Mouse (Mus musculus) hindbrain, embryonic 14.5 days (tissue): ENCODE measurements at regions not wholly inside any gene's neighbourhood (a gene's known extent, or its start where the extent isn't known, plus 50 kb on each side); places are given as distances from the start of the nearest gene placed in this dataset.

Experiments
- ATAC-seq: fragments of 200-750 bp; cut with Nextera tagmentation; 2 replicates; pipeline ENCODE4 v1.8.0; 2017; ENCODE audit warnings: moderate number of reproducible peaks, mild to moderate bottlenecking, moderate TSS enrichment, moderate library complexity; ENCODE audit not compliant: low FRiP score
- DNase-seq: peaks from one replicate; pipeline ENCODE4 v3.0.0-alpha.2; 2015; ENCODE audit warnings: low spot score
- H3K27ac ChIP-seq: fragments of 300-500 bp; sonication (generic); 2 replicates; pipeline ENCODE4 v1.5.1; 2014; ENCODE audit warnings: mild to moderate bottlenecking, moderate library complexity
- H3K27me3 ChIP-seq: fragments of 300-500 bp; sonication (generic); 2 replicates; pipeline ENCODE4 v1.6.1; 2014; ENCODE audit warnings: mild to moderate bottlenecking, low read length, mixed read lengths; ENCODE audit not compliant: control insufficient read depth, insufficient read depth
- H3K36me3 ChIP-seq: fragments of 300-500 bp; sonication (generic); replicated peaks from 2 replicates; pipeline ENCODE4 v1.6.1; 2014; ENCODE audit not compliant: control insufficient read depth, insufficient read depth
- H3K4me1 ChIP-seq: fragments of 300-500 bp; sonication (generic); replicated peaks from 2 replicates; pipeline ENCODE4 v1.6.1; 2014; ENCODE audit warnings: antibody characterized with exemption, low read length, mixed read lengths; ENCODE audit not compliant: control insufficient read depth, insufficient read depth
- H3K4me2 ChIP-seq: fragments of 300-500 bp; sonication (generic); replicated peaks from 2 replicates; pipeline ENCODE4 v1.6.1; 2014; ENCODE audit warnings: mild to moderate bottlenecking, moderate library complexity
- H3K4me3 ChIP-seq: fragments of 300-500 bp; sonication (generic); replicated peaks from 2 replicates; pipeline ENCODE4 v1.5.1; 2014; ENCODE audit warnings: mild to moderate bottlenecking, low read length
- H3K9ac ChIP-seq: fragments of 300-500 bp; sonication (generic); 2 replicates; pipeline ENCODE4 v1.6.1; 2014
- H3K9me3 ChIP-seq: fragments of 300-500 bp; sonication (generic); 2 replicates; pipeline ENCODE4 v1.6.1; 2016; ENCODE audit warnings: low read length; ENCODE audit not compliant: control insufficient read depth
- WGBS: fragments of 180-500 bp; shearing (Covaris S2); extraction: QIAGEN DNeasy Blood & Tissue Kit; methylation state at CpG from one replicate; pipeline ENCODE4 v1.1.7; 2014; 5-methylcytosine and 5-hydroxymethylcytosine counted together

DNA sequence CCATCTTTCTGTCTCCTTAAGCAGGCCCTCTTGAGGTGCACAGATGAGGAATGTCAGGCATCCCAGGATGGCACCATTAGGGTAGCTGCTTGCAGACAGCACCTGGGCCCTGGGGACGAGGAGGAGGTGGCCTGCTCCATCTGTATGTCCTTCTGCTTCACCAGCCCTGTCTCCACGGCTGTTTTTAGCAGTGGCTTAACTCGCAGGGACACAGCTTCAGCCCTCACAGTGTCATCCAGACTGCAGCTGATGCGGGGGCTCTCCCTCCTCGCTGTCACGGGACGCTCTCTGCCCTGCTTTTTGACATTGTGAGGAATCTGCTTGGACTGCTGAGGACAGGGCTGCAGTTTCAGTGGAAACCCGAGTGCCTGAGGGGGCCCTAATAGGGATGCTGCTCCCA is 146.8 kb downstream of the Mis18a start:
- H3K27ac ChIP-seq, result no peak overlapping the region
- H3K9me3 ChIP-seq, result no peaks in the 10 kb centered on the region
- no peak overlapping the region for H3K4me2 ChIP-seq
- WGBS, result 78% methylated on average over 8 of the region's 8 CpGs
- no peak for DNase-seq
- H3K27me3 ChIP-seq, result no peaks in the 10 kb centered on the region
- no peak overlapping the region for H3K4me3 ChIP-seq
- no peaks in the 10 kb centered on the region for H3K36me3 ChIP-seq
- no peak for ATAC-seq
- H3K9ac ChIP-seq, result no peak overlapping the region
- H3K4me1 ChIP-seq, result no peaks in the 10 kb centered on the region

GRCm38 (mm10) chr16:90571107-90571506 is 156.1 kb downstream of the Mis18a start:
- ATAC-seq, result no peak
- H3K9ac ChIP-seq, result no peak overlapping the region
- no peak overlapping the region for H3K4me2 ChIP-seq
- no peak overlapping the region for H3K4me3 ChIP-seq
- no peaks in the 10 kb centered on the region for H3K27me3 ChIP-seq
- DNase-seq, result no peak
- H3K4me1 ChIP-seq, result no peaks in the 10 kb centered on the region
- no peaks in the 10 kb centered on the region for H3K36me3 ChIP-seq
- H3K27ac ChIP-seq, result no peak overlapping the region
- no peaks in the 10 kb centered on the region for H3K9me3 ChIP-seq

- no peaks in the 10 kb centered on the region for H3K9me3 ChIP-seq
- ATAC-seq (no peak), DNase-seq (no peak)
- H3K27ac ChIP-seq, result no peak overlapping the region
- H3K4me2 ChIP-seq, result no peak overlapping the region
- no peaks in the 10 kb centered on the region for H3K27me3 ChIP-seq
- H3K4me1 ChIP-seq, result 0 out of 2 replicates have a peak, but pooled peaks cover 5% of the 10 kb centered on the region
- no peak overlapping the region for H3K9ac ChIP-seq
- H3K36me3 ChIP-seq, result no peaks in the 10 kb centered on the region
- H3K4me3 ChIP-seq, result no peak overlapping the region
- 81% methylated on average over 1 of the region's 1 CpGs for WGBS
These were observed 157.4 kb downstream of the Mis18a start for GRCm38 (mm10) chr16:90569826-90570225.

DNA sequence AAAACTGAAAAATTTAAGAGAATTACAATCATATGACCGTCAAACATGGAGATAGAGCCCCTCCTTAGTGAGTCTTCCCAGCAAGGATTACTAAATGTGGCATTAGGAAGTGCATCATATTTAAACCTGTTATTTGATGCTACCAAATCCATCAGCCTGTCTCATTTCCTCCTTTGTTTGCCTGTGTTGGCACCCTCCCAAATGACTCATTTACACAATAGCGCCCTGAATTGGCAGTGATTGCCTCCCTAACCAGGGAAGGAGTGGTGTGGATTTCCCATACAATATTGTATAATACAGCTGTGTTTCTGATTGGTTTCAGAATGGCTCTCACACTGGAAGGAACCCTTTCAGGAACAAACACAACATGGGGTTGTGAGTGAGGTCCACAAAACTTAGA is 162.0 kb downstream of the Mis18a start:
- Histone ChIP-seq H3K4me2 (no peak overlapping the region), H3K27ac (no peak overlapping the region), H3K36me3 (no peaks in the 10 kb centered on the region), H3K4me1 (0 out of 2 replicates have a peak, but pooled peaks cover 5% of the 10 kb centered on the region), H3K9me3 (no peaks in the 10 kb centered on the region), H3K9ac (no peak overlapping the region), H3K4me3 (no peak overlapping the region), H3K27me3 (no peaks in the 10 kb centered on the region)
- no peak for ATAC-seq
- DNase-seq, result no peak
- 60% methylated on average over 2 of the region's 2 CpGs for WGBS

DNA sequence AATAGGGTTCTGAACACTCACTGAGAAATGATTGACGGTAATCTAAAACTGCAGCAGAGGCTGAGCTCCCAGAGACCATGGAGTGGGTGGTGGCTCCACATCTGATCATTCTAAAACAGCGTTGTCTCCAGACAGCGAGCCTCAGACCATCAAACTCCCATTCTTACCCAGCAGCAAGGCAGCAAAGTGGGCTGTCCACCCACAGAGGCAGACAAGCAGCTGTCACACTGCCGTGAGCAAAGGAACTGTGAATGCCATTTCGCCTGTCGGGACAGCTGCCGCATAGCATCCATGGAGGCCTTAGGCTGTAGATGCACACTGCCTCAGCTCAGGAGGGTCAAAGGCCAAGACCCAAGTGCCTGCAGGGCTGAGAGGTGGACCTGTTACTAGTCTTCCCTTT is 167.3 kb downstream of the Hunk start:
- no peak overlapping the region for H3K27ac ChIP-seq
- 77% methylated on average over 7 of the region's 7 CpGs for WGBS
- no peak overlapping the region for H3K4me2 ChIP-seq
- no peaks in the 10 kb centered on the region for H3K27me3 ChIP-seq
- no peak overlapping the region for H3K9ac ChIP-seq
- ATAC-seq (no peak), DNase-seq (no peak)
- peaks cover 11% of the 10 kb centered on the region; the same call in 1 of the 2 replicates for H3K9me3 ChIP-seq
- H3K4me1 ChIP-seq, result 0 out of 2 replicates have a peak, but pooled peaks cover 9% of the 10 kb centered on the region
- no peak overlapping the region for H3K4me3 ChIP-seq
- H3K36me3 ChIP-seq, result no peaks in the 10 kb centered on the region

DNA sequence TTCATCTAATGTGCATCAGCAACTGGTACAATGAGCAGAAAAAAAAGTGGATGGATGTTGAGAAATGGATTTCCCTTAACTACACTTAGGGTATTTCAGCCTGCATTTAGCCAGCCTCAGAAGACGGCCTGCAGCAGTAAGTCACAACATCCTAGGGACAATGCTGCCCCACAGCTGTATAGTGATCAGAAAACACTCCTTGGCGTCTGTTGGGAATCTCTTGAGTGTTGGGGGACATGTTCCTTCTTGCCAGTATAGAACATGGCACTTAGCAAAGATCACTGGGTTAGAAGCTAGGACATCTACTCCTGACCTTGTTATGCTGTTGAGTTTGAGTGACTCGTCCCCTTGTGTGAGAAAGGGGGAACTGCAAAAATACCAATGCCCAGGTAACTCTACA is 165.2 kb downstream of the Hunk start:
- ATAC-seq (no peak), DNase-seq (no peak)
- Histone ChIP-seq H3K27ac (no peak overlapping the region), H3K9me3 (peaks cover 11% of the 10 kb centered on the region; the same call in 1 of the 2 replicates), H3K4me2 (no peak overlapping the region), H3K36me3 (no peaks in the 10 kb centered on the region), H3K4me3 (no peak overlapping the region), H3K9ac (no peak overlapping the region), H3K4me1 (0 out of 2 replicates have a peak, but pooled peaks cover 15% of the 10 kb centered on the region), H3K27me3 (no peaks in the 10 kb centered on the region)
- WGBS, result 86% methylated on average over 3 of the region's 3 CpGs

DNA sequence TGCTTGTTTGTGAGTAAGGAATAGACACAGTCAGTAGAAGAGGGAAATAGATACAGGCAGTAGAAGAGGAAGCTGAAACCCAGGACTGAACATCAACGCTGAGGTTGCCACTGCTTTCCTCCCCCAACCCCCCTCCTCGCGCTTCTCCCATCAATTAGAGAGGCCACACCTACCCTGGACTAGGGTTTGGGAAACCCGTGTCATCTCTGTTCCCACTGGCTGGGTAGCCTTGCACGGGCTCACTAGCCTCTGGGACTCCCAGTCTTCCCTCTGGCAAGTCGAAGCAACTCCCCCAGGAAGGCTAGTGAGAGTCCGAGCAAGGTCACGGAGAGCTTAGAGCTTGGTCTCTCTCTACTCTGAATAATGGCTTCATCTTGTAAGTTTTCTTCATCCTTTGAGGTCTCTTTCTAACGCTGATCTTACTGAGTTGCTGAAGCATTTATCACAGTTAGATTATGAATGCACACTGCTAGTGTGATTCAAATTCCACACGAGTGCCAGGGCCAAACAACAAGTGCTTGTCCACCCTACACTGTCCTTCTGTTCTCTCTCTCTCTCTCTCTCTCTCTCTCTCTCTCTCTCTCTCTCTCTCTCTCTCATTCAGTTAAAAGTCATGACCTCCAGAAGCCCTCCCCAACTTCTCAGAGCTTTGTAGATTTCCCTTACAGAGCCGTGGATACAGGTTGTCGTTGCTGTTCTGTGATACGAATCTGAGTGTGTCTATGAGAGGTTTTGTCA is 164.4 kb downstream of the Hunk start:
- H3K27ac ChIP-seq, result 0 out of 2 replicates have a peak overlapping the region, but pooled peaks have one; percentile 38
- H3K36me3 ChIP-seq, result no peaks in the 10 kb centered on the region
- 65% methylated on average over 13 of the region's 13 CpGs for WGBS
- H3K27me3 ChIP-seq, result no peaks in the 10 kb centered on the region
- peak; percentile 48; the same call in 1 of the 2 replicates for ATAC-seq
- H3K9ac ChIP-seq, result no peak overlapping the region
- peaks cover 11% of the 10 kb centered on the region; the same call in 1 of the 2 replicates for H3K9me3 ChIP-seq
- 0 out of 2 replicates have a peak, but pooled peaks cover 15% of the 10 kb centered on the region for H3K4me1 ChIP-seq
- no peak overlapping the region for H3K4me3 ChIP-seq
- no peak for DNase-seq
- H3K4me2 ChIP-seq, result no peak overlapping the region
